Mouse (Mus musculus) left cerebral cortex, adult 9 months (tissue): Measurements from ENCODE around the gene Gnao1.
A peak's percentile ranks its signal among the peaks of the same experiment; 100 is the strongest.

ENCODE experiments used
- DNase-seq, 2 experiments: peaks; one replicate each; pipeline ENCODE4 v3.0.0; 2022; ENCODE audit warnings: low spot score in 2 of 2

Gene Gnao1

GRCm38 (mm10) chr8:93941636-93942054, 131.9 kb downstream of the Gnao1 start:
- DNase-seq = no peak

- no peak for DNase-seq
These were observed 136.0 kb downstream of the Gnao1 start for GRCm38 (mm10) chr8:93945781-93946180.

GRCm38 (mm10) chr8:93946397-93946796, 136.6 kb downstream of the Gnao1 start:
- DNase-seq = no peak

- DNase-seq = no peak
These were observed 140.4 kb downstream of the Gnao1 start for GRCm38 (mm10) chr8:93950133-93950532.

- DNase-seq = no peak
These were observed 142.7 kb downstream of the Gnao1 start for GRCm38 (mm10) chr8:93952511-93952910.

- DNase-seq = no peak
These were observed 148.6 kb downstream of the Gnao1 start for GRCm38 (mm10) chr8:93958402-93958801.

- no peak for DNase-seq
These were observed 151.1 kb downstream of the Gnao1 start for GRCm38 (mm10) chr8:93960909-93961308.

GRCm38 (mm10) chr8:93968293-93968692, 158.5 kb downstream of the Gnao1 start:
- DNase-seq = peak in 1 of 2 experiments; percentile 2

GRCm38 (mm10) chr8:93969626-93970340, 160.0 kb downstream of the Gnao1 start:
- peak in 1 of 2 experiments; percentile 5 for DNase-seq

- peak in 1 of 2 experiments; percentile 11 for DNase-seq
These were observed 161.7 kb downstream of the Gnao1 start for GRCm38 (mm10) chr8:93971451-93971850.

- peak in 1 of 2 experiments; percentile 3 for DNase-seq
These were observed 162.4 kb downstream of the Gnao1 start for GRCm38 (mm10) chr8:93972211-93972610.

GRCm38 (mm10) chr8:93972971-93973734, 163.4 kb downstream of the Gnao1 start:
- peak in 1 of 2 experiments; percentile 24 for DNase-seq

GRCm38 (mm10) chr8:93973831-93974375, 164.1 kb downstream of the Gnao1 start:
- no peak for DNase-seq

- DNase-seq = no peak
These were observed 164.9 kb downstream of the Gnao1 start for GRCm38 (mm10) chr8:93974602-93975186.

GRCm38 (mm10) chr8:93975358-93975757, 165.6 kb downstream of the Gnao1 start:
- DNase-seq = no peak

GRCm38 (mm10) chr8:93976446-93977211, 166.9 kb downstream of the Gnao1 start:
- DNase-seq = no peak

GRCm38 (mm10) chr8:93980141-93980540, 170.4 kb downstream of the Gnao1 start:
- DNase-seq = no peak

GRCm38 (mm10) chr8:93981679-93982215, 172.0 kb downstream of the Gnao1 start:
- no peak for DNase-seq

GRCm38 (mm10) chr8:93983827-93984226, 174.1 kb downstream of the Gnao1 start:
- no peak for DNase-seq

- no peak for DNase-seq
These were observed 175.0 kb downstream of the Gnao1 start for GRCm38 (mm10) chr8:93984731-93985130.

GRCm38 (mm10) chr8:93989739-93990138, 180.0 kb downstream of the Gnao1 start:
- no peak for DNase-seq
